Mouse (Mus musculus): Measurements from ENCODE around the gene Gpr142.

DNA sequence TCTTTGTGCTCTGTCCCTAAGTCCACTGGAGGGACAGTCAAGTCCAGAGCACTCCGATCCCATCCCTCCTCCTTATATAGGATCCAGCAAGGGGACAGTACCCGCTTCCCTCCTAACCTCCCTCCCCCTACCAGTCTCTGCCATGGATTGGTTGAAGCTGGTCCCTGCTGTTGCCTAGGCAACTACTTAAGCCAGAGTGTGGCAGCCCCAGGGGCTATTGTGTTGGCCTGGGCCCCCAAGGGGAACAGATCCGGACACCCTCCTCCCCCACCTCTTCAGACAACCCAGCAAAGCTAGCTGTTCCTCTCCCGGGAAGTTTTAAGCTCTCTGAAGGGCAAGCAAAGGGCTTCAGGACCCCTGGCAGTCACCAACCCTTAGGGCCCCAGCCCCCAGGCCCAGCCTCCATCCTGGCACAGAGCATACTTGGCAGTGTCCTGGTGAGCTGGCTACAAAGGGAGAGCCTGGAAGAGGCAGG is 2.8 kb upstream of the Gpr142 start, which contains the start of gene Btbd17:
- no peak for TF ChIP-seq MAX (IDR thresholded peaks at IDR 0.05)
- TF ChIP-seq CTCF (IDR thresholded peaks at IDR 0.05; ENCODE audit: control insufficient read depth, insufficient read depth, insufficient read length), result no peak
- TF ChIP-seq FOSL1 (IDR thresholded peaks at IDR 0.05; ENCODE audit: insufficient read depth, low read length, poor library complexity, severe bottlenecking), result no peak
